Mouse (Mus musculus): ENCODE data around the gene Ispd. TPM values are rescaled to one million over a fixed set of nuclear protein-coding genes. Genes with fewer than 3 reads are reported as not detected.
A peak's percentile ranks its signal among the peaks of the same experiment; 100 is the strongest.
"Not testable (repeated sequence)": the region's sequence is repeated elsewhere in the genome, so short reads cannot be mapped to it uniquely, and the experiment has no call there.

Ispd gene
- polyA plus RNA-seq (2015; fragmentation: Nextera tagmentation; extraction: Ambion mirVana): 10.9 and 11.5 TPM in 2 replicates

- Histone ChIP-seq H3K4me2 (peak within 1 kb of the TSS; percentile 83), H3K4me3 (replicated peaks) (peak within 1 kb of the TSS; percentile 58), H3K4me1 (peaks cover 4% of the 10 kb centered on the region; the same call in 1 of the 2 replicates), H3K9me3 (no peaks in the 10 kb centered on the region), H3K36me3 (no peaks in the 10 kb centered on the region), H3K27me3 (replicated peaks) (no peaks in the 10 kb centered on the region), H3K9ac (peak within 1 kb of the TSS; percentile 74), H3K27ac (peak within 1 kb of the TSS; percentile 96)
- under 1% methylated on average over 64 of the region's 64 CpGs for WGBS
- peak; percentile 92 for ATAC-seq (ENCODE audit: insufficient read depth, low FRiP score, low read depth)
Measured at GRCm38 (mm10) chr12:36381441-36382340, at the start of gene Ispd, which contains the start of gene D630036H23Rik. Ispd (plus strand) TSS chr12:36381450. D630036H23Rik (minus strand) TSS chr12:36382181.

- H3K4me1 ChIP-seq: no peaks in the 10 kb centered on the region
- H3K27me3 ChIP-seq (replicated peaks): no peaks in the 10 kb centered on the region
- no peak for ATAC-seq (ENCODE audit: insufficient read depth, low FRiP score, low read depth)
- no peak overlapping the region for H3K4me2 ChIP-seq
- no peaks in the 10 kb centered on the region for H3K9me3 ChIP-seq
- WGBS: 86% methylated on average over 1 of the region's 1 CpGs
- H3K27ac ChIP-seq: no peak overlapping the region
- no peaks in the 10 kb centered on the region for H3K36me3 ChIP-seq
- H3K9ac ChIP-seq: no peak overlapping the region
- H3K4me3 ChIP-seq (replicated peaks): no peak overlapping the region
Measured at GRCm38 (mm10) chr12:36332676-36333075, 48.6 kb upstream of the Ispd start.

- Histone ChIP-seq H3K4me2 (no peak overlapping the region), H3K4me1 (no peaks in the 10 kb centered on the region)
- 68% methylated on average over 9 of the region's 9 CpGs for WGBS
Measured at GRCm38 (mm10) chr12:36333837-36334281, 47.4 kb upstream of the Ispd start.

DNA sequence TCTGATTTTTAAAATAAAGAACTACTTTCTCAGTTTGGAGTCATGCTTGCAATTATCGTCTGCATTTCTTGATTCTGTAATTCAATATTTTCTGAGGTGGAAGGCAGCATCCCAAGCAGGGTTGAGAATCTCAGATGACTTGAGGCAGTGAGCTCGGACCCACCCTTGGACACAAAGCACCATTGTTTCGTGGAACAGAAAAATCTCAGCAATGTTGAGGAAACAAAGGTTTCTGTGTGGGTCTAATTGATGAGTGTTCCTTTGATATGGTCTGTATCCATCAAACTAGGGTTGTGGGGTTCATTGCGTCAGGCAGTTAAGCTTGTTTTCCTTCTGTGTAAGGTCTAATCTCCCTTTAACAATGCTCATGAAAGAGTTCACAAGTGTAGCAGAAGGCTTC, 37.1 kb upstream of the Ispd start:
- H3K4me2 ChIP-seq: no peak overlapping the region
- no peak overlapping the region for H3K4me3 ChIP-seq (replicated peaks)
- H3K9me3 ChIP-seq: no peaks in the 10 kb centered on the region
- WGBS: 67% methylated on average over 4 of the region's 4 CpGs
- H3K27me3 ChIP-seq (replicated peaks): no peaks in the 10 kb centered on the region
- no peak overlapping the region for H3K9ac ChIP-seq
- H3K36me3 ChIP-seq: no peaks in the 10 kb centered on the region
- H3K27ac ChIP-seq: no peak overlapping the region
- H3K4me1 ChIP-seq: no peaks in the 10 kb centered on the region
- ATAC-seq (ENCODE audit: insufficient read depth, low FRiP score, low read depth): no peak

More at GRCm38 (mm10) chr12:36333837-36334281, 47.4 kb upstream of the Ispd start:
- Histone ChIP-seq H3K9ac (no peak overlapping the region), H3K27me3 (replicated peaks) (no peaks in the 10 kb centered on the region), H3K4me3 (replicated peaks) (no peak overlapping the region), H3K36me3 (no peaks in the 10 kb centered on the region), H3K9me3 (no peaks in the 10 kb centered on the region), H3K27ac (no peak overlapping the region)
- ATAC-seq (ENCODE audit: insufficient read depth, low FRiP score, low read depth): no peak

DNA sequence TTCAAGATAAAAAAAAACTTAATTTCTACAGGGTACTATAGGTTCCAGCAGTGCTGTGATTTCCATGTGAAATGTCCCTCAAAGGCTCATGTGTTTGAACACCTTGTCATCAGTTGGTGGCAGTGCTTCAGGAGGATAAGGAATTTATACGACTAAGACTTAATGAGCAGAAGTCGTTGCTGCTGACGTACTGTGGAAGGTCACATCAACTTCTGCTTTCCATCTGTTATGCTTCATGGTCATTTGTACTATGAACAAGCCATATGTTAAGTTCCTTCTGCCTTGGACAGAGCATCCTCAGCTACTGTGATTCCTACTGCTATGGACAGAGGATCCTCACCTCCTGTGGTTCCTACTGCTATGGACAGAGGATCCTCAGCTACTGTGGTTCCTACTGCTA, 21.2 kb upstream of the Ispd start:
- 83% methylated on average over 3 of the region's 3 CpGs for WGBS
- no peak overlapping the region for H3K9ac ChIP-seq
- no peak overlapping the region for H3K4me3 ChIP-seq (replicated peaks)
- ATAC-seq (ENCODE audit: insufficient read depth, low FRiP score, low read depth): no peak
- H3K36me3 ChIP-seq: no peaks in the 10 kb centered on the region
- H3K4me2 ChIP-seq: no peak overlapping the region
- H3K27ac ChIP-seq: no peak overlapping the region
- H3K9me3 ChIP-seq: no peaks in the 10 kb centered on the region
- H3K4me1 ChIP-seq: no peaks in the 10 kb centered on the region
- H3K27me3 ChIP-seq (replicated peaks): no peaks in the 10 kb centered on the region

DNA sequence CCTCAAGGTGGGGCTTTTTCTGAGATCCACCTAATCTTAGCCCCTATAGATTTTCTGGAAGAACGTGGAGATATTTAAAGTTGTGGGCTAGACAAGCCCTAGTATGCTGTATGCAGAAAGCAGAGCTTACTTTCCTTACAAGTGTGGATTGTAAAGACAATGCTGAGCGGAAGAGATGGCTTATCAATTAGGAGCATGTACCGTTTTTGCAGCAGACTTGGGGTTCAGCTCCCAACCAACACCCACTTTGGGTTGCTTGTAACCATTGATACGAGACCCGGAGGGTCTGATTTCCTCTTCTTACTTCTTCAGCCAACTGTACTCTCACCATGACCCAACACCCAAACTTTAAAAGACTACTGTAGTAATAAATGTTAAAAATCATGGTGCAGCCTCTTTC, 20.6 kb upstream of the Ispd start:
- 87% methylated on average over 5 of the region's 5 CpGs for WGBS

GRCm38 (mm10) chr12:36364013-36364412, 17.2 kb upstream of the Ispd start:
- Histone ChIP-seq H3K9me3 (no peaks in the 10 kb centered on the region), H3K27me3 (replicated peaks) (no peaks in the 10 kb centered on the region), H3K27ac (no peak overlapping the region), H3K9ac (no peak overlapping the region), H3K4me3 (replicated peaks) (no peak overlapping the region), H3K4me2 (no peak overlapping the region), H3K4me1 (no peaks in the 10 kb centered on the region), H3K36me3 (no peaks in the 10 kb centered on the region)
- ATAC-seq (ENCODE audit: insufficient read depth, low FRiP score, low read depth): peak; percentile 50; the same call in 1 of the 2 replicates
- 77% methylated on average over 4 of the region's 4 CpGs for WGBS

More for the DNA sequence above, 20.6 kb upstream of the Ispd start:
- no peak overlapping the region for H3K9ac ChIP-seq
- no peak overlapping the region for H3K4me2 ChIP-seq
- no peaks in the 10 kb centered on the region for H3K27me3 ChIP-seq (replicated peaks)
- no peak overlapping the region for H3K4me3 ChIP-seq (replicated peaks)
- H3K9me3 ChIP-seq: no peaks in the 10 kb centered on the region
- no peaks in the 10 kb centered on the region for H3K4me1 ChIP-seq
- H3K27ac ChIP-seq: no peak overlapping the region
- no peaks in the 10 kb centered on the region for H3K36me3 ChIP-seq
- no peak for ATAC-seq (ENCODE audit: insufficient read depth, low FRiP score, low read depth)

- no peaks in the 10 kb centered on the region for H3K27me3 ChIP-seq (replicated peaks)
- H3K4me1 ChIP-seq: no peaks in the 10 kb centered on the region
- H3K4me2 ChIP-seq: no peak overlapping the region
- no peak for ATAC-seq (ENCODE audit: insufficient read depth, low FRiP score, low read depth)
- H3K4me3 ChIP-seq (replicated peaks): no peak overlapping the region
- H3K9me3 ChIP-seq: no peaks in the 10 kb centered on the region
- 55% methylated on average over 4 of the region's 4 CpGs for WGBS
- no peak overlapping the region for H3K9ac ChIP-seq
- H3K27ac ChIP-seq: no peak overlapping the region
- H3K36me3 ChIP-seq: no peaks in the 10 kb centered on the region
Measured at GRCm38 (mm10) chr12:36373237-36373998, 7.8 kb upstream of the Ispd start.

- H3K36me3 ChIP-seq; H3K9ac ChIP-seq; ATAC-seq (ENCODE audit: insufficient read depth, low FRiP score, low read depth); H3K27ac ChIP-seq; H3K9me3 ChIP-seq; H3K4me2 ChIP-seq; H3K27me3 ChIP-seq (replicated peaks); H3K4me3 ChIP-seq (replicated peaks); H3K4me1 ChIP-seq: not testable (repeated sequence)
- WGBS: 70% methylated on average over 3 of the region's 4 CpGs
Measured at GRCm38 (mm10) chr12:36376391-36376790, 4.9 kb upstream of the Ispd start.

DNA sequence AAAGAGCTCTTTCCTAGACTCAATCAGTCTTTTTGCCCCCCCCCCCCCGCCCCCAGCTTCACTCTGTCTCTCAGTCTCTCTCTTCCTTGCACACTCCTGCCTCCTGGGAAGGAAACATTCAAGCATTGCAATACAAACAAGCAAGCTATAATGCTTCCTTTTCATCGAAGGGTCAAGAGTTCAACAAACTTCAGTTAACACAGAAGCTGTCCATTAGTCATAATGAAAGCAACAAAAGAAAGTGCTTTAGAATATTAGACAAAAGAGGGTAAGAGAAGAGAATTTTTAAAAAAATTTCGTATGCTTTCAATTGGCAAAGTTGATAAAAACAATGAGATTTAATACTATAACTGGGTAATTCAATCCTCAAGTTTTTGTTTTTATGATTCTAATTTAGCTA, 996 bp upstream of the Ispd start:
- no peak overlapping the region for H3K4me3 ChIP-seq (replicated peaks)
- no peak for ATAC-seq (ENCODE audit: insufficient read depth, low FRiP score, low read depth)
- H3K4me1 ChIP-seq: peaks cover 4% of the 10 kb centered on the region; the same call in 1 of the 2 replicates
- no peak overlapping the region for H3K27ac ChIP-seq
- WGBS: 44% methylated on average over 3 of the region's 3 CpGs
- no peaks in the 10 kb centered on the region for H3K27me3 ChIP-seq (replicated peaks)
- H3K9ac ChIP-seq: no peak overlapping the region
- no peaks in the 10 kb centered on the region for H3K36me3 ChIP-seq
- no peak overlapping the region for H3K4me2 ChIP-seq
- H3K9me3 ChIP-seq: no peaks in the 10 kb centered on the region

DNA sequence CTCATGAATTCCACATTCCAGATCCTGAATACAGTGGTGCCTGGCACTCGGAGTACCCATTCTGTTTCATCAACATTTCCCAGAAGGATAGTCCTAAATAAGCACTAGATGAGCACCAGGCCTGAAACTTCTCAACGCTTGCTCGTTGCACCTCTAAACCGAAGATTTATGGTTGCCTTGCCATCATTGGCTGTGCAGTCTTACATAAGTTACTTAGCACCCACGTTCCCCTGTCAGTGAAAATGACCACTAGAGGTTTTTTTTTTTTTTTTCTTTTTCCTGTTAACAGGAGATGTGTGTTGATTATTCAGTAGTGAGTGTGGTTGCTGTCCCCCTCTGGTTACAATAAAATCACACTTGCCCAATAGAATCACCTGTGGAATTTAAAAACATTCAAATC, 444 bp upstream of the Ispd start:
- 51% methylated on average over 5 of the region's 5 CpGs for WGBS
- Histone ChIP-seq H3K4me3 (replicated peaks) (no peak overlapping the region), H3K27me3 (replicated peaks) (no peaks in the 10 kb centered on the region), H3K4me2 (peak overlapping the region; percentile 83; the same call in 1 of the 2 replicates), H3K27ac (no peak overlapping the region; the same call in 1 of the 2 replicates), H3K4me1 (peaks cover 4% of the 10 kb centered on the region; the same call in 1 of the 2 replicates), H3K9ac (no peak overlapping the region), H3K36me3 (no peaks in the 10 kb centered on the region), H3K9me3 (no peaks in the 10 kb centered on the region)
- ATAC-seq (ENCODE audit: insufficient read depth, low FRiP score, low read depth): no peak

- H3K4me3 ChIP-seq (replicated peaks): no peak overlapping the region
- H3K27ac ChIP-seq: no peak overlapping the region
- 41% methylated on average over 6 of the region's 6 CpGs for WGBS
- no peak for ATAC-seq (ENCODE audit: insufficient read depth, low FRiP score, low read depth)
- H3K4me2 ChIP-seq: no peak overlapping the region
- H3K9me3 ChIP-seq: no peaks in the 10 kb centered on the region
- H3K9ac ChIP-seq: no peak overlapping the region
- peaks cover 4% of the 10 kb centered on the region; the same call in 1 of the 2 replicates for H3K4me1 ChIP-seq
- H3K36me3 ChIP-seq: no peaks in the 10 kb centered on the region
- no peaks in the 10 kb centered on the region for H3K27me3 ChIP-seq (replicated peaks)
Measured at GRCm38 (mm10) chr12:36385386-36385785, 4.1 kb downstream of the Ispd start.

Measured in stomach, embryonic 15.5 days (tissue).